Mouse (Mus musculus): ENCODE results near the gene Hectd4. TPM values are rescaled to one million over a fixed set of nuclear protein-coding genes. Genes with fewer than 3 reads are reported as not detected.

The Hectd4 gene
- polyA plus RNA-seq, 1 experiment from 2014 or later, result 9.5 TPM

- Histone ChIP-seq H3K4me2 (replicated peaks; ENCODE audit: low read depth, low read length) (no peak overlapping the region), H3K4me1 (ENCODE audit: control insufficient read depth, insufficient read depth, low read length) (0 out of 2 replicates have a peak, but pooled peaks cover 2% of the 10 kb centered on the region), H3K27ac (ENCODE audit: low read length) (no peak overlapping the region), H3K9me3 (ENCODE audit: control insufficient read depth, low read depth, low read length) (no peaks in the 10 kb centered on the region), H3K4me3 (ENCODE audit: low read depth, low read length) (no peak overlapping the region), H3K9ac (replicated peaks; ENCODE audit: low read depth, low read length) (no peak overlapping the region), H3K36me3 (ENCODE audit: control insufficient read depth, insufficient read depth, low read length) (peaks cover 71% of the 10 kb centered on the region), H3K27me3 (ENCODE audit: control insufficient read depth, insufficient read depth, low read length) (no peaks in the 10 kb centered on the region)
- 20% methylated on average over 7 of the region's 7 CpGs for WGBS
- ATAC-seq (ENCODE audit: insufficient number of reproducible peaks, insufficient read depth, low FRiP score, low read depth), result no peak
Measured at GRCm38 (mm10) chr5:121340965-121341473, 121.0 kb downstream of the Hectd4 start.

- no peak overlapping the region for H3K27ac ChIP-seq (ENCODE audit: low read length)
- WGBS, result 90% methylated on average over 11 of the region's 11 CpGs
Measured at GRCm38 (mm10) chr5:121342490-121342889, 122.5 kb downstream of the Hectd4 start.

DNA sequence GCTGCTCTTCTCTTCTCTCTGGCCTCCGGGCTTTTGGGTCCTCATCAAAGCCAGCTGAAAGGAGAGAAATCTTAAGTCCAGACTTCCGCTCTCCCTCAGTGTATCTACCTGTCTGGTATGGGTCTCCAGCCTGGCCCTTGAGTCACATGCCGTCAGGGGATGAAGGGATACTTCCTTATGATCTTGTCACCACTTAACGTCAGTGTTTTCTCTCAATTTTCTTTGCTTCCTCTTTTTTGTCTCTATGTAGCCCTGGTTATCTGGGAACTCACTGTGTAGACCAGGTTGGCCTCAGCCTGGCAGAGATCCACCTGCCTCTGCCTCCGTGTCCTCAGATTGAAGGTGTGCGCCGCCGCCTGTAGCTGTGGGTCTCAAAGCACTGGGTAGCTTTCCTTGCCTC, 124.0 kb downstream of the Hectd4 start:
- ATAC-seq (ENCODE audit: insufficient number of reproducible peaks, insufficient read depth, low FRiP score, low read depth), result no peak
- Histone ChIP-seq H3K9ac (replicated peaks; ENCODE audit: low read depth, low read length) (no peak overlapping the region), H3K9me3 (ENCODE audit: control insufficient read depth, low read depth, low read length) (no peaks in the 10 kb centered on the region), H3K4me2 (replicated peaks; ENCODE audit: low read depth, low read length) (no peak overlapping the region), H3K27ac (ENCODE audit: low read length) (no peak overlapping the region), H3K36me3 (ENCODE audit: control insufficient read depth, insufficient read depth, low read length) (peaks cover 54% of the 10 kb centered on the region), H3K4me3 (ENCODE audit: low read depth, low read length) (no peak overlapping the region), H3K4me1 (ENCODE audit: control insufficient read depth, insufficient read depth, low read length) (0 out of 2 replicates have a peak, but pooled peaks cover 2% of the 10 kb centered on the region), H3K27me3 (ENCODE audit: control insufficient read depth, insufficient read depth, low read length) (no peaks in the 10 kb centered on the region)
- 91% methylated on average over 8 of the region's 8 CpGs for WGBS

More at GRCm38 (mm10) chr5:121342490-121342889, 122.5 kb downstream of the Hectd4 start:
- Histone ChIP-seq H3K4me2 (replicated peaks; ENCODE audit: low read depth, low read length) (no peak overlapping the region), H3K4me1 (ENCODE audit: control insufficient read depth, insufficient read depth, low read length) (0 out of 2 replicates have a peak, but pooled peaks cover 2% of the 10 kb centered on the region), H3K27me3 (ENCODE audit: control insufficient read depth, insufficient read depth, low read length) (no peaks in the 10 kb centered on the region), H3K9me3 (ENCODE audit: control insufficient read depth, low read depth, low read length) (no peaks in the 10 kb centered on the region), H3K9ac (replicated peaks; ENCODE audit: low read depth, low read length) (no peak overlapping the region), H3K4me3 (ENCODE audit: low read depth, low read length) (no peak overlapping the region), H3K36me3 (ENCODE audit: control insufficient read depth, insufficient read depth, low read length) (peaks cover 61% of the 10 kb centered on the region)
- no peak for ATAC-seq (ENCODE audit: insufficient number of reproducible peaks, insufficient read depth, low FRiP score, low read depth)

DNA sequence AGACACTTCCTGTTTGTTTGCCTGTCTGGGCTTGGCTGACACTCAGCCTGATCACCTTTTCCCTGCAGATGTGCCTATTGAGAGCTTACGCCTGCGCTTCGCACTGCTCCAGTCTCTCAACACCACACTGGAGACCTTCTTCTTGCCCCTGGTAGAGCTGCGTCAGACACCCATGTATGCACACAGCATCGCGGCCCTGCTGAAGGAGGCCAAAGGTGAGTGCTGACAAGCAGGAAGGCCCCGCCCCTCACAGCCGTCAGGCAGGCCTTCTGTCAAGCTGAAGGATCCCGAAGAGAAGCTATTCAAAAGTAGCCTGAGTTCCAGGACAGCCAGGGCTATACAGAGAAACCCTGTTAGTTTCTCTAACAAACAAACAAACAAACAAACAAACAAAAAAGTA, 139.2 kb downstream of the Hectd4 start:
- H3K36me3 ChIP-seq (ENCODE audit: control insufficient read depth, insufficient read depth, low read length), result peaks cover 87% of the 10 kb centered on the region
- WGBS, result 55% methylated on average over 9 of the region's 9 CpGs
- H3K4me3 ChIP-seq (ENCODE audit: low read depth, low read length), result no peak overlapping the region
- no peak overlapping the region for H3K4me2 ChIP-seq (replicated peaks; ENCODE audit: low read depth, low read length)
- no peaks in the 10 kb centered on the region for H3K4me1 ChIP-seq (ENCODE audit: control insufficient read depth, insufficient read depth, low read length)
- no peaks in the 10 kb centered on the region for H3K9me3 ChIP-seq (ENCODE audit: control insufficient read depth, low read depth, low read length)
- no peak overlapping the region for H3K9ac ChIP-seq (replicated peaks; ENCODE audit: low read depth, low read length)
- H3K27me3 ChIP-seq (ENCODE audit: control insufficient read depth, insufficient read depth, low read length), result no peaks in the 10 kb centered on the region
- no peak for ATAC-seq (ENCODE audit: insufficient number of reproducible peaks, insufficient read depth, low FRiP score, low read depth)
- no peak overlapping the region for H3K27ac ChIP-seq (ENCODE audit: low read length)

- H3K9me3 ChIP-seq (ENCODE audit: control insufficient read depth, low read depth, low read length), result no peaks in the 10 kb centered on the region
- no peak overlapping the region for H3K9ac ChIP-seq (replicated peaks; ENCODE audit: low read depth, low read length)
- no peak overlapping the region for H3K4me3 ChIP-seq (ENCODE audit: low read depth, low read length)
- ATAC-seq (ENCODE audit: insufficient number of reproducible peaks, insufficient read depth, low FRiP score, low read depth), result no peak
- no peak overlapping the region for H3K4me2 ChIP-seq (replicated peaks; ENCODE audit: low read depth, low read length)
- no peaks in the 10 kb centered on the region for H3K27me3 ChIP-seq (ENCODE audit: control insufficient read depth, insufficient read depth, low read length)
- peaks cover 81% of the 10 kb centered on the region for H3K36me3 ChIP-seq (ENCODE audit: control insufficient read depth, insufficient read depth, low read length)
- WGBS, result 85% methylated on average over 5 of the region's 5 CpGs
- H3K27ac ChIP-seq (ENCODE audit: low read length), result no peak overlapping the region
- no peaks in the 10 kb centered on the region for H3K4me1 ChIP-seq (ENCODE audit: control insufficient read depth, insufficient read depth, low read length)
Measured at GRCm38 (mm10) chr5:121361696-121362095, 141.7 kb downstream of the Hectd4 start.

DNA sequence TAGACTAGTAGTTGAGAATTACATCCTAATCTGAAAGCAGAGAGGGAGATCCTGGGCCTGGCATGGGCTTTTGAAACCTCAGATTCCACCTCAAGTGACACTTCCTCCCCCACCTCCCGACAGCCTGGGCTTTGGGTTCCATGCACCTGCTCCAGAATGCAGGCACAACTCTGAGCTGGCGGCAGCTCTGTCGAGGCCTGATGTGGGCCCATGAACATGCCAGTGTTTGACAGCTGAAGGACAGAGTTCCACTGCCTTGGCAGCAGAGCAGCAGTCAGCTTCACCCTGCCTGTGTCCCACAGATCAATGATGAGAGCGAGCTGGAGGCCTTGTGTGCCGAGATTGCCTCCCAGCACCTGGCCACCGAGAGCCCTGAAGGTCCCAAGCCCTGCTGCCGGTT, 143.4 kb downstream of the Hectd4 start:
- Histone ChIP-seq H3K27me3 (ENCODE audit: control insufficient read depth, insufficient read depth, low read length) (no peaks in the 10 kb centered on the region), H3K4me2 (replicated peaks; ENCODE audit: low read depth, low read length) (no peak overlapping the region), H3K27ac (ENCODE audit: low read length) (no peak overlapping the region), H3K9ac (replicated peaks; ENCODE audit: low read depth, low read length) (no peak overlapping the region), H3K36me3 (ENCODE audit: control insufficient read depth, insufficient read depth, low read length) (peaks cover 75% of the 10 kb centered on the region), H3K4me3 (ENCODE audit: low read depth, low read length) (no peak overlapping the region), H3K9me3 (ENCODE audit: control insufficient read depth, low read depth, low read length) (no peaks in the 10 kb centered on the region), H3K4me1 (ENCODE audit: control insufficient read depth, insufficient read depth, low read length) (no peaks in the 10 kb centered on the region)
- 88% methylated on average over 7 of the region's 7 CpGs for WGBS
- ATAC-seq (ENCODE audit: insufficient number of reproducible peaks, insufficient read depth, low FRiP score, low read depth), result no peak

DNA sequence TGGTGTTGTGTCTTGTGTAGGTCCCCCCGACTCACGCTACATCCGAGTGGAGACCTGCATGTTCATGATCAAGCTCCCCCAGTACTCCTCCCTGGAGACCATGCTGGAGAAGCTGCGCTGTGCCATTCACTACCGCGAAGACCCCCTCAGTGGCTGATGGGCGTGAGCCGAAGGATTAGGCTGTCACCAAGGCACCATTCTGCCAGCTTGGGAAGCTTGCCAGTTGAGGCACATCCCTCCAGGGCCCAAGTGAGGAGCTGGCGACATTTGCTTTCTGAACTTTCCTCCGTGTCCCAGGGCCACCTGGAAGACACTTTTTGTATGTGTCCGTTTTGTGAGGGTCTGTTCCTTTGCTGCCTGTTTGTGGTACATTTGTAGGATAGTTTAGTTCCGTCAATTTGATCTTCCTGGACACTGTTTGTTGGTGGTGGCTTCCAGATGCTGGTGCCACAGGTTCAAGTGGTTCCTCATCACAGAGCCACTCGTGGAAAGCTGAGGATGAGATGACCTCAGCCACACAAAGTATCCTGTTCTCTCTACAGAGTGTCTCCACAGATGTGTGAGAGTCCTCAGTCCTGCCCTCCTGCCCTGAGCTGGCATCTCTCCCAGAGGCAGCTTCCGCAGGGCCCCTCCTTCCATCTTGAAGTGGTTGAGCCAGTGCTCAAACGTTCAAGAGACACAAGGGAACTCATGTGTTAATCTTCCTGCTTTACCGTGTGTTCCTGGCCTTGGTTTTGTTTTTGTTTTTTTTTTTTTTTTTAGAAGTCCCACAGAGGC, 146.6 kb downstream of the Hectd4 start:
- H3K4me1 ChIP-seq (ENCODE audit: control insufficient read depth, insufficient read depth, low read length), result no peaks in the 10 kb centered on the region
- no peaks in the 10 kb centered on the region for H3K9me3 ChIP-seq (ENCODE audit: control insufficient read depth, low read depth, low read length)
- no peak overlapping the region for H3K27ac ChIP-seq (ENCODE audit: low read length)
- 82% methylated on average over 16 of the region's 16 CpGs for WGBS
- H3K27me3 ChIP-seq (ENCODE audit: control insufficient read depth, insufficient read depth, low read length), result no peaks in the 10 kb centered on the region
- no peak overlapping the region for H3K4me3 ChIP-seq (ENCODE audit: low read depth, low read length)
- ATAC-seq (ENCODE audit: insufficient number of reproducible peaks, insufficient read depth, low FRiP score, low read depth), result no peak
- peaks cover 58% of the 10 kb centered on the region for H3K36me3 ChIP-seq (ENCODE audit: control insufficient read depth, insufficient read depth, low read length)
- H3K9ac ChIP-seq (replicated peaks; ENCODE audit: low read depth, low read length), result no peak overlapping the region
- no peak overlapping the region for H3K4me2 ChIP-seq (replicated peaks; ENCODE audit: low read depth, low read length)

- no peaks in the 10 kb centered on the region for H3K27me3 ChIP-seq (ENCODE audit: control insufficient read depth, insufficient read depth, low read length)
- H3K27ac ChIP-seq (ENCODE audit: low read length), result no peak overlapping the region
- no peak overlapping the region for H3K4me3 ChIP-seq (ENCODE audit: low read depth, low read length)
- H3K9me3 ChIP-seq (ENCODE audit: control insufficient read depth, low read depth, low read length), result no peaks in the 10 kb centered on the region
- H3K36me3 ChIP-seq (ENCODE audit: control insufficient read depth, insufficient read depth, low read length), result peaks cover 58% of the 10 kb centered on the region
- no peaks in the 10 kb centered on the region for H3K4me1 ChIP-seq (ENCODE audit: control insufficient read depth, insufficient read depth, low read length)
- no peak overlapping the region for H3K4me2 ChIP-seq (replicated peaks; ENCODE audit: low read depth, low read length)
- H3K9ac ChIP-seq (replicated peaks; ENCODE audit: low read depth, low read length), result no peak overlapping the region
- ATAC-seq (ENCODE audit: insufficient number of reproducible peaks, insufficient read depth, low FRiP score, low read depth), result no peak
- WGBS, result 91% methylated on average over 4 of the region's 4 CpGs
Measured at GRCm38 (mm10) chr5:121367255-121367654, 147.2 kb downstream of the Hectd4 start.
